Mouse (Mus musculus) fat pad, adult 2 months (tissue): ENCODE measurements around the gene Proser1.

Experiments
- DNase-seq: peaks from one replicate; pipeline ENCODE4 v3.0.0-alpha.2; 2011; ENCODE audit warnings: low read depth, low spot score; ENCODE audit errors: extremely low read depth

Proser1 gene

DNA sequence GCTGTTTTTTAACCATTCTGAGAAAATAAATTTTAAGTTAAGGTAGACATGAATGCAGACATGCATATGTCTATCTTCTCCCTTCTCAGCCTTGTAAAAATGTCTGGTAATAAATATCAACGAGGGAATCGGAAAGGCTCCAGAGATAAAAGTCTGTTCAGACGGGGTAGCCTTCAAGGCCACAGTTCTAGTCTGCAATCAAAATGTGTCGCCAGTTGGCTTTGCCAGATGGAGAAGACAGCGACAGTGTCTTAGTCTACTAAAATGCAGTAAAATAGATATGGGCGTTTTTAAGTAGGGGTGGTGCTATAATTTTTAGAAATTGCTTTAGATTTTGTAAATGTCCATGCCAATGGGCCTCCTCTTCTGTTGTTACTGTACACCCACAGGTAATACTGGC lies 1.9 kb downstream of the Proser1 start:
- DNase-seq, result no peak

DNA sequence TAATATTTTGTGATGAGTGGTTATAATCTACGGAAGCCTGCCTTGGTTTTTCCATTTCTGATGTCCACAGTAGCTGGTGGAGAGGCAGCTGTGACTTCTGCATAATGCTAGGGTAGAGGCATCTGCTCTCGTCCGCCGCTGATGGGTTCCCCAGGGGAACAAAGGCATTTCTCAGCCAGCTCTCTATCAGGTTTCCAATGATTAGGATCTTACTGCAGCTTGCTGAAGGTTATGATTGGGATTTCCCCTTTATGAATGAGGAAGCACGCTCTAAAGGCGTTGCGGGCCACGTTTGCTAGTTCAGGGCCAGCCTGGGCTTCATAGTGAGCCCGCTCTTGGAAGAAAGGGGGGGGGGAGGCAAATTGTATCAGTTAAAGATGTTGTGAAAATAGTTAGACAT lies 3.0 kb downstream of the Proser1 start:
- no peak for DNase-seq

- DNase-seq, result no peak
Measured at GRCm38 (mm10) chr3:53467356-53467755, 3.9 kb downstream of the Proser1 start.

GRCm38 (mm10) chr3:53469650-53470049 lies 6.2 kb downstream of the Proser1 start:
- DNase-seq, result no peak

DNA sequence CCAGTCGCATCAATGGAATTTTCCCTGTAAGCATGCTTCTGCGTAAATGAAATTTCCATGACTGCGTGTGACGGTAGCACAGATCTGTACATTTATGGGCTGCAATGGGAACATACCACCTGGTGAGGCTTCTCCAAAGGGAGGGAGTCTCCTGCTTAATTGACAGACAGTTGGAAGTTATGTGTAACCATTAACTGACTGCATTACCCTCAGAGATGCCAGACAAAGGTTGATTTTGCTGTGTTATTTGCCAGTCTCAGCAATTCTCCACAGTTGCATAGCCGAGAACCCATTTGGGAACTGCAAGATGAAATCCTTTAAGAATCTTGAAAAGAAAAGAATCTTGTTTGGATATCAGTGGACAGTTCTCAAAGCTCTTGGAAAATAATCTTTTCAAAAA lies 8.6 kb downstream of the Proser1 start:
- DNase-seq, result no peak

DNA sequence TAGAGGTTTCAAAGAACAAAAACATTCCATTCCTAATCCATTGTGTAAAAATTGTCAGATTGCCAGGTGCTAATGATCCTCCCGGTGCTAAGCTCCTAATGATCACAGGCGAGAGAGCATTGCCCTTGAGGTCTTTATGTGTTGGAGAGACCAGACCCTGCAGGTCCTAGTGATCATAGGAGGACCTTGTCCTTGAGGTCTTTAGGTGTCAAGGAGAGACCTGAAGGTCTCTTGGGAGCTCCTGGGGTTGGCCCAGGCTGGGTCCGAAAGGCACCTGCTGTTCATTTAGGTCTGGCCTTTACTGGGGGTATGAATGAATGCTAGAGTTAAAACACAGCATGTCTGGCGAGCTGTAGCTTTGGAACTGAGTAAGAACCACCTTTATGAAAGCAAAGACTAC lies 10.7 kb downstream of the Proser1 start:
- DNase-seq, result no peak

DNA sequence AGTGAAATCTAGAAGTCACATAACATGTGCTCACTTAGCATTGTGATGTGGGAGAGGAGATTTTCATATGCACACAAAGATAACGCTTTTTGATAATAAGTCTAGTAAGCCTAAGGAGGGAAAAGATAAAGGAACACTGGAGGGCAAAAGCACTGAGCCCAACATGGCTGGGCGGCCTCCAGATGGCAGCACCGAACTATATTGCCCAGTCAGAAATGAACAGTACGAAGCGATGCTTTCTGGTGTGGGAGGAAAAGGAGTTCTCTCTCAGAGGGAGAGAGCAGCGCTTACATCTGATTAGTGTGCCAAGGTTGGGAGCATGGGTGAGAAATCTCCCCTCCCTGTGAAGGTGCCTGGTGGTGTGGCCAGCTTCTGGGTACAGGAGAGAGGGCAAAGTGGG lies 12.4 kb downstream of the Proser1 start:
- no peak for DNase-seq

- no peak for DNase-seq
Measured at GRCm38 (mm10) chr3:53477468-53477867, 14.0 kb downstream of the Proser1 start.

GRCm38 (mm10) chr3:53478419-53479046 lies 15.1 kb downstream of the Proser1 start:
- no peak for DNase-seq

- DNase-seq, result no peak
Measured at GRCm38 (mm10) chr3:53483414-53484059, 20.1 kb downstream of the Proser1 start.

DNA sequence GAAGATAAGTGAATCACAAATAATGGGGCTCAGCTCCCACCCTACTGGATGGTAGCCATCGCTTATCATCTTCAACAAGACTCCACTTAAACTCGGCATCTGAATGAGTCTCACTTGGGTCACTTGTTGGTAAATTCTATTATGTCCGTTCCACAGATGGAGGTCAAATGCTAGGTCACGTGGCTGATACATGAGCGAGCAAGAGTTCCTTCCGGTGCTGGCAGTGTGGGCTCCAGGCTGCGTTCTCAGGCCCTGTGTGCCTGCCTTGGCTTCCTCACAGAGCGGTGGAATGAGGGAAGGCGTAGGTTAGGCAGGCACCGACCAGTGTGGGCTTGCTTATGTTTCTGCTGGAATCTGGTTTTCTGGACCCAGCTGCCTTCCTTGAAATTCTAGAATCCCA lies 23.1 kb downstream of the Proser1 start:
- DNase-seq, result no peak

DNA sequence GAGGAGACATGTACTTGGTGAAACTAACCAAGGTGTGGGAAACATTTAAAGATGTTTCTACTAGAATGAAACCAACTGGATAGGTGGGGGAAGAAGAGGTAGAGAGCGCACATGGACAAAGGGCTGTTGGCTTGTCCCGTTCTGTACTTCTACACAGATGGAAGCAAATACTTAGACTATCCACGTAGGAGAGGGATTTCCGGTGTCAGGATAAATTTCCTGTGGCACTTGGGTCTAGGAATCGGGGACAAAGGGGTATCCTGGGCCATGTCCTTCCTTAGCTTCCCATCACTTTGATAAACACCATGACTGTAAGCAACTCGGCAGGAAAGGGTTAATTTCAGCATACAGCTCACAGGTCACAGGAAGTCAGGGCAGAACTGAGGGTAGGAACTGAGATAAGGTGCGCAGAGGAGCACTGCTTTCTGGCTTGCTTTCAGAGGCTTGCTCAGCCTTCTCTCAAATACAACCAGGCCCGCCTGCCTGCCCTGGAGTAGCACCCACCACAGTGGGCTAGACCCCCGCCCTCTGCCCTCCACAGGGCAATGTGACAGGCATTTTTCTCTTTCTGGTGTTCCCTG lies 23.6 kb downstream of the Proser1 start:
- no peak for DNase-seq

GRCm38 (mm10) chr3:53488353-53488752 lies 24.9 kb downstream of the Proser1 start, which contains the start of gene Stoml3:
Gene Stoml3 (plus strand): TSS chr3:53488653.
- no peak for DNase-seq

DNA sequence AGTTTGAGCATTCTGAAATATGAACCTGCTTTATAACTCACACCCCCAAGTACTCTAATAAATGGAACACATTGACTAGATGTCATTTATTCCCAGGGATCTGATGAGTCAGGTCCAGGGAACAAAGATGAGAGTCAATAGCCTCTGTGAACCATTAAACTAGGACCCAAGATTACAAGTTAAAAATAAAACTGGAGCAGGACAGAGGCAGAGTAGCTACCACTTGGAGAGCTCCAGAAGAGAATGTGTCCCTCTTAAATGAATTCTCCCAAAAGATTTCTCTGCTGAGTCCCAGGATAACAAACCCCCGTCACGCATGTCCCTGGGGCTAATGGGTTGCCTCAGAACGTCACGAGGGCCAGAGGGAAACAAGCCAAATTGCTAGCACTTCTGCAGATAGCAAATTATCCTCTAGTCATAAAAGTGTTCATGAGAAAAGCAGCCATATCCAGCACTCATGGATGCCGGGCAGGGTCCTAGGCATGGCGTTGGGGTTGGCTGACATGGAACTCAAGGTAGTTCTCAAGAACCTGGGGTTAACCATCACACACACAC lies 35.0 kb downstream of the Proser1 start:
- no peak for DNase-seq

GRCm38 (mm10) chr3:53502428-53502827 lies 39.0 kb downstream of the Proser1 start:
- DNase-seq, result no peak

DNA sequence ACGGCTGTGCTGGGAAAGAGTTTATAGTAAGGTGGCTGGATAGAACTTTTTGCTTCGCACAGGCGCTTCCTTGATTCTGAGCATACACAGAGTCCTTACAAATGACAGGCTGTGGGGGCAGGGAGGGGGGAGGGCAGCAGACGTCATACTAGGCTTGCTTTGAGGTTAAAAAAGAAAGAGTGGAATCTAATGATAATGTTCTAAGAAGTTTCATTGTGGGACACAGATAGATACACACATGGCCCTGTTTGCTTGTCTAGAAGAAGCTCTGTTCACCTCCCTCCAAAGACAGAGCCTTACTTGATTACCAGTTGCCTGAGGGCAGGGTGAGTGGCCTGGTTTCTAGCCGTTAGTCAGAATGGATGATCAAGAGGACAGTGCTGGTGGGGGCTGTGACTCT lies 49.6 kb downstream of the Proser1 start:
- no peak for DNase-seq

- DNase-seq, result no peak
Measured at GRCm38 (mm10) chr3:53514221-53515065, 51.0 kb downstream of the Proser1 start.

- DNase-seq, result no peak
Measured at GRCm38 (mm10) chr3:53522794-53523193, 59.3 kb downstream of the Proser1 start.

GRCm38 (mm10) chr3:53525737-53526136 lies 62.3 kb downstream of the Proser1 start:
- DNase-seq, result no peak

DNA sequence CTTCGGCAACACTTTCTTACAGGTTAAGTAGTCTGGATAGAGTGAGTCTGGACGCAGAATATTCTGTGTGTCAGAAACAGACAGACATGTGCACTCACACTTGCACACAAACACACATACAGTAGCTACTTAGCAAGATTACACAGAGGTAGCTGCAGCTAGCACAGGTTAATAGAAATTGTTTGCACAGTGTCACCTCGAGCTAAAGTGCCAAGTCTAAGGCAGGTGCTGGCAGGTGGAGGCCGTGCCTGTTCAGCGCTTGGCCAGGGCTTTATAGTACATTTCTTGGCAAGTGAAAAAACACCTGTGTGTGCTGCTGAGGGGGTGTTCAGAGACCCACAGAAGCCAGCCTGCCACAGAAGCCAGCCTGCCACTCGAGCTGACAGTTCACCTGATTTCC lies 66.8 kb downstream of the Proser1 start:
- no peak for DNase-seq
